Mouse (Mus musculus) cerebellum, postnatal 36 days (tissue): ENCODE results near the gene Snd1.
"Not testable (repeated sequence)": the region's sequence is repeated elsewhere in the genome, so short reads cannot be mapped to it uniquely, and the experiment has no call there.

Experiments used
- DNase-seq, 2 experiments: peaks; one replicate each; pipeline ENCODE4 v3.0.0; 2021 to 2022; ENCODE audit warnings: mixed read lengths in 2 of 2

The Snd1 gene

DNA sequence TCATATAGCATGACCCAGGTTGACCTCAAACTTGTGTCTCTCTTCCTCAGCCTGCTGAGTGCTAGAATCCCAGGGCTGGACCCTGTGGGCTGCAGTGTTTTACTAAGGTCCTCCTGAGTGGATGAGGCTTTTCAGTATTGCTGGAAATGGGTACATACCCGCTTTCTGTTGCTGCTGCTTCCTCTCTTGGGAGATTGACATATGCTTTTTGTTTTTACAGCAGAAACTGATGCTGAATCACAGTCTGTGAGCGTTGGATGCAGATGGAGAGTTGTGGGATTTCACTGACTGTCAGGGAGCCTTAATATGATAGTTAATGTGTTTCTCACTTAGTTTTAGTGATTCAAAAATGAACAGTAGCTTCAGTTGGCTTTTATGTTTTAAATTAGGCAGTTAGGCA is 11.5 kb downstream of the Snd1 start:
- DNase-seq: no peak

DNA sequence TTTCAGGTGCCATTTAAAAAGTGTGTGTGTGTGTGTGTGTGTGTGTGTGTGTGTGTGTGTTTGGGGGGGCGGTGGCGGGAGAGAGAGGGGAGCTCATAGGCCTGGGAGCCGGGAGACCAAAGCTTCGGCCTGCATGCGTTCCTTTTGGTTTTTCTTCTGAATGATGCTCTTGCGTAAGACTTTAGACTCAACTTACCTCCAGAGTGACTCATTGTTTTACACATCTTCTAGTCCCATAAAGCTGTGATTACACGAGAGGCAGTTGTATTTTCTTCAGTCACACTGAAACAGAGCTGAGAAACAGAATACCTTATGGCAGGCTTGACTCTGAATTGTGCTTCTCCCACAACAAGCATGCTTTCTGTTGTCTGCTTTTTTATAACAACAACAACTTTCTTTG is 12.0 kb downstream of the Snd1 start:
- no peak for DNase-seq

DNA sequence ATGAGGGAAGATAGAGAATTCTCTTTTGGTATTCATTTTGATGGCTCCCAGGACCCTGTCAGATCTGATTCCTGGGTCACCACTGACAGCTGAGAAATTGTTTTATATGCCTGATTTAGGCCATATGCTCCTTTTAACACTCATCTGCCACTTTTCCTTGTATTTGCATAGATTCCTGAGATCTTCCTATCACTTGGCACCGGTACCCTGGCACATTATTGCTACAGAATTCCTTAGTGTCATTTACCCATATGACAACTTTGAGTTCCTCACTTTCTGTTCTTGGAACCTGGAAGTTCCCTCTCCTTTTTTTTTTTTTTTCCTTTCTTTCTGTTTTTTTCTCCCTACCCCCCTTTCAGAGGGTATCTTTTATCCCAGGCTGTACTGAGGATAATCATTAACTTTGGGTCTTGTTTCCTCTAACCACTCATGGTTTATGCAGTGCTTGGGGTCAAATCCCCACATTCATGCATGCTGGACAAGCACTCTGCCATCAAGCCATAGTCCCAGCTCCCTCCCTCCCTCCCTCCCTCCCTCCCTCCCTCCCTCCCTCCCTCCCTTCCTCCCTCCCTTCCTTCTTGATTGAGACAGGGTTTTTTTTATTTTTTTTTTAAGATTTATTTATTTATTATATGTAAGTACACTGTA is 13.4 kb downstream of the Snd1 start:
- DNase-seq: no peak

DNA sequence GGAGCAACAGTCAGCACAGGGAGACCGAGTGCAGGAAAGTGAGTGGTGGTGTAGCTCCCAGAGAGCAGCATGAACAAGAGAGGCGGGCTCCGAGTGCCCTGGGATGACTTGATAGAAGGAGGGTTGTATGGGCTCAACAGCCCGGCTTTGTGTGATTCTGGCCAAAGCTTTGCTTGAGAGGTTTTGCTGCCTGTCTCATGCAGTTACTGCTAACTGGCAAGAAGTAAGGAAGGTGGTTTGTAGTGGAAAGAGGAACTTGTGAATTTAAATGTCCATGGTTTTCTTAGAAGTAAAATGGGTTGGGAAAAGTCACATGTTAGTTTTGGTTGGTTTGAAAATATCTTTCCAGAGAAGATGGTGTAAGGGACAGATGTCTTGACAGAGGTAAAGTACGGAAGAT is 15.7 kb downstream of the Snd1 start:
- no peak for DNase-seq

DNA sequence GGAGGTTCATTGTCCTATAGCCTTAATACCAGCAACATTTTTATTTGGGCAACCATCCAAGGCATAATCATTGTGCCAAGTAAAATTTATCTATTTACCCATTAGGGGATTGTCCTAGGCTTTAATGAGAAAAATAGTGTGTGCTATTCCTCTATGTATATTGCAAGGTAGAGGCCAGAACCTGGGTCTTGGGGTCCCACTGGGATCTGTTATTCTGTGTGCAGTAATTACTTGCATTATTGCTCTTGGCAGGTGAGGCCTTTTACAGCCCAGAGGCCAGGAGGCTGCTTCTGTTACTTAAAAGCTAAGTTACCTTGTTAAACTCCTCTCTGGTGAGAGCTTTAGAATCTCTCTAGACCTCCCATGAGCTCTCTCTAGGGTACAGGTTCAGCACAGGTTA is 16.3 kb downstream of the Snd1 start:
- DNase-seq: no peak

DNA sequence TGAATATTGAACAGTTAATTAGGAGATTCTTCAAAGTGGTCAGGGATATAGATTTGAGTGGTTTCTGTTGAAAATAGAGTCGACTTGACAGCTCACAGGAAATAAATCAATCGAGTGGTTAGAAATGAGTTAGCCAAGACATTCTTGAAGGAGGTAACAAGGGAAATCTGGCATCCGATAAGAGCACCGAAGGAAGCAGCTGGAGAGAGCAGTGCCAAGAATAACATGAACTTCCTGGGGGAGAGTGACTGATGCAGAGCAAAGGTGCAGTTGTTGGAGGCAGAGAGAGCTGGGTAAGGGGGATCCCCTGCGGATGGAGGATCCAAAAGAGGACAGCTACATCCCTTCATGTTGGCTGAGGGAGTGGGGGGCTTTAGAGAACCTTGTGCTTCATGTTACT is 22.9 kb downstream of the Snd1 start:
- DNase-seq: no peak

DNA sequence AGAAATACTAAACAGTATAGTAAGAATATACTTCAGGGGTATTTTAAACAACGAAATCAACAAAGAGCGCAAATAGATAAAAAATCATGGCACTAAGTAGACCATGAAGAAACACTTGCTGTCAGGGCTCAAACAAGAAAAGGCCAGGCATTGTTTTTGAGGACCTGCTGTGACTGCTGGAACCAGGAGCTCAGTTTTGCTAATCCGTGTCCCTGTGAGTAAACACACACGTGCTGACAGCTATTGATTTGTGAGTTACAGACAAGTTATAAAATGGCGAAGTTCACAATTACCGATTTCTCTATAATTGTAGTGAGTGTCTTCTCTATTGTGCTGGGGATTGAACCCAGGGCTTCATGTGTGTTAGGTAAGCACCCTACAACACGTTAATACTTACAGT is 27.6 kb downstream of the Snd1 start:
- DNase-seq: no peak

DNA sequence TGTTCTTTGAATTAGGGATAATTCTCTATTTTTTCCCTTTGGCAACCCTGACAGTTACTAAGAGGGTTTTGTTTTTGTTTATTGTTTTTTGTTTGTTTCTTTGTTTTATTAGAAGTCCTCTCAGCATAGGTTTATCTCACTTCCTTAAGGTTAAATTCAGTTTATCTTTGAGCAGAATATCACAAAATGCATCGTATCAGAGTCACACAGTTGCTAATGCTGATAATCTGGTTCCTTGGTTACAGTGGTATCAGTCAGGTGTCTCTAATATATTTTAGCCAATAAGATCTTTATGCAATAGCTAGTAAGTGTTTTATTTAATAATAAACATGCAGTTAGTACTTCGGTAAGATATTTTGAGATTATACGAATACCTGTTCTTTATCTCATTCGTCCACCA is 28.2 kb downstream of the Snd1 start:
- no peak for DNase-seq

GRCm38 (mm10) chr6:28504611-28505010 is 29.7 kb downstream of the Snd1 start:
- no peak for DNase-seq

DNA sequence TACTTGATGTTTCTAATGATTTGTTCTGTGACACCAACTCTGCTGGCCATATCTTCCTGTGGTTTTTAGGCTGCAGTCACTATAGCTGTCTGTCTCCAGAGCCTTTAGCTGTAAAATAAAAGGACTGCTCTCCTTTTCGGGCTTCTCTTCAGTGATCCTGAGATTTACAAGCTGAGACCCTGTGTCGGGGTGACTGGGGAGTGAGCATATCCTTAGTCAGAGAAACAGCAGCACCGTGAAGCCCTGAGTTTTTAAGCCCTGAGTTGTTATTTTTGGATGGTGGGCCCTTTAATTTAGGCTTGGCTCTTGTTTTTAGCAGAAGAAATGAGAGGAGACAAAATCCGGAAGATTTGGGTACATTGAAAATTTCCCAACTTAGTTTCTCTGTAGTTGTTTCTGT is 32.8 kb downstream of the Snd1 start:
- no peak for DNase-seq

GRCm38 (mm10) chr6:28514195-28514594 is 39.3 kb downstream of the Snd1 start:
- DNase-seq: no peak

GRCm38 (mm10) chr6:28514830-28515350 is 40.0 kb downstream of the Snd1 start:
- no peak for DNase-seq

DNA sequence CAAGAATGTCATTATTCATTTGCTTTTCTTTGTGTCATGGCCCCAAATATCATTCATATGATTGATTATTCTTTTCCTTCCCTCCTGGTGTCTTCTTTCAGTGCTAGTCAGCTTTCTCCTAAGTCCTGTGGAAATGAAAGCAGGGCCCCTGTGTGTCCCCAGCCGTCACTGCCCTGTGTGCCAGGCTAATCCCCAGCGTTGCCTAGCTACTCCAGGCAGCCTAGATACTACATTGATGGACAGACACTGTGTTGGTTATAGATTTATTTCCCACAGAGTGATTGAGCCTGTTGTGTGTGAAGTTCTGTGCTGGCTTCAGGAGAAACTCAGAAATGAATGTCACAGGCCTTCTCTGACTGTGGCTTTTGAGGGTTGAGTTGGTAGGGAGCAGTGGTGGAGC is 41.7 kb downstream of the Snd1 start:
- DNase-seq: no peak

- DNase-seq: no peak
These were observed 42.1 kb downstream of the Snd1 start for GRCm38 (mm10) chr6:28517050-28517449.

DNA sequence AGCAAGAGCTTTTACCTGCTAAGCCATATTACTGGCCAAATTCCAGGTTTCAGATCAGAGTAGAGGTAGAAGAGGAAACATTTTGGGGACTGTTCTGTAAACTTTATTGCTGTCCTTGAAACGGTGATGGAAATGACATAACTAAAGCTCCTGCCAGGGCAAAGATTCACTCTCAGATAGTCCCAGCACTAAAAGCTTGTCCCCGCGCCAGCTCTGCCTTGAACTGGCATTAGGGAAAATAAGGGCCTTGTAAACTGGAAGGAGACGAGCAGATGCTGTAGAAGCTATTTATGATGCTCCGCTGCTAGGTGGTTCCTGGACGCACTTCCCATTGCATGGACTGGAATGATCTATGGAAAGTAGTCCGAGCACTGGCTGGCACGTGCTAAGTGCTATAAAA is 44.5 kb downstream of the Snd1 start:
- no peak for DNase-seq

DNA sequence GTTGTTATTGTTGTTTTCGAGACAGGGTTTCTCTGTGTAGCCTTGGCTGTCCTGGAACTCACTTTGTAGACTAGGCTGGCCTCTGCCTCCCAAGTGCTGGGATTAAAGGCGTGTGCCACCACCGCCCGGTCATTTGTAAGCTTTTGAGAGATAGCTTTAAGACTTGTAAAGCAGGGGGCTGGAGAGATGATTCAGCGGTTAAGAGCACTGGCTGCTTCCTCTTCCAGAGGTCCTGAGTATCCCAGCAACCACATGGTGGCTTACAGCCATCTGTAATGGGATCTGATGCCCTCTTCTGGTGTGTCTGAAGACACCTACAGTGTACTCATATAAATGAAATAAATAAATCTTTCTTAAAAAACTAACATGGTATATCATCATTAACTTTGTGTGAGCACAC is 45.8 kb downstream of the Snd1 start:
- not testable (repeated sequence) for DNase-seq

DNA sequence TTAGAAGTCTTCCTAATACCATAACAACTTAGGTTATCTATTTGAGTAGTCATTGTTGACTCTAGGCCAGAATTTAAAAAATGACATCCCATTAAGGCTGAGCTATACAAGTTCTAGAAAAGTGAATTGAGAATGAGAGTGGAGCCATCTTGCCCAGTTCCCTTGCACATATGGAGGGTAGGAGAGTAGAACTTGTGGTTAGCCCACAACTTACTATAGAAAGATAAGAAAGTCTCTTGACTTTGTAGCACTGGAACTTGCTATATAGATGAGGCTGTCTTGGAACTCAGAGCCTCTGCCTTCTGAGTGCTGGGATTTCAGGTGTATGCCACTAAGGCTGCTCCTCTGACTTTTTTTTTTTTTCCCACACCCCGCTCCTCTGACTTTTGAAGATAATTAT is 46.5 kb downstream of the Snd1 start:
- no peak for DNase-seq

GRCm38 (mm10) chr6:28525589-28525988 is 50.6 kb downstream of the Snd1 start:
- no peak for DNase-seq

GRCm38 (mm10) chr6:28527459-28527858 is 52.5 kb downstream of the Snd1 start:
- no peak for DNase-seq

GRCm38 (mm10) chr6:28528208-28528607 is 53.3 kb downstream of the Snd1 start:
- peak; percentile 39 to 49 for DNase-seq

DNA sequence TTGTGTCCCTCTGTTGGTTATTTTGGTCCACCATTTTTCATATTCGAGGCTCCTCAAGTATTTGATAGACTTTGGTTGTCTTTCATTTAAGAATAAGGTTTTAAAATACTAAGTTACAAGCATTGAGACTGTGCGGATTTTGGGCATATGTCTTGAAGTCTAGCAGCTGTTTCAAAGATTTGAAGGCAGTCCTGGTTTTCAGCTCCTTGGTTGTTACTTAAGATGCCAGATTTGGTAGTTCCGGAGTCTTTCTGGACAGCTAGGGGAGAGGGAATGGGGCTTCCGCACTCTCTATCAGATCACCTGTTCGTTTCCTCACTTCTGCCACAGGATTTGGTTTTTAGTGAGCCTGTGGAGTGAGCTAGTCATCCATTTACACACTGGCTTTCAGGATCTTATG is 61.5 kb downstream of the Snd1 start:
- DNase-seq: no peak

DNA sequence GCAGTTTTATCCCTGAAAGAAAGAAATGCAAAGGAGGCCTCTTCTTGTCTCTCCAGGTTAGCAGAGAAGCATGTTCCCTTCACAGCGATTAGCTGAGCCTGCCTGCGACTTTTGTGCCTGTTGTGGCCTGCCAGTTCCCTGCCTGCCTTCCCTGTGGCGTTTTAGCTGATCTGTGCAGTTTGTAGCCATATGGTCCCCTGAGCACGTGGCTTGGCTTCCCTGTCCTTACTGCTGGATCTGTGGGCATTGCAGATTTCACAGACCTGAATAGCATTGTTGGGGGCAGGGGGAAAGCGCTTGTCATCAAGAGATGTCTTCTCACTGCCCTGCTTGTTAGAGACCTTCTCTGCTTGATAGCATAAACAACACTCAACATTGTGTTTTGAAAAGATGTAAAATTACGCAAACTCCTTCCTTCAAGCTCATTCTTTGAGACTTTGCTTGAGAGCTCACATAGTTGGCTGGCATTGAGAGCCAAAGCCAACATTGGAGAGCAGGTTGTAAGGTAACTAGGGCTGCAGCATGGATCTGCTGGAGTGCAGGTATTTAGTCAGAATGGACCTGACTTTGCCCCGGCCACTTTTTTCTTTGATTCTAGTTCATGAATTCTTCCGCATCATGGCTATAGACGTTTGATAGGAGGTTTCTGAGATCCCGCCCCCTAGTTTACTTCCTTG is 63.0 kb downstream of the Snd1 start:
- peak; percentile 95 to 97 for DNase-seq

DNA sequence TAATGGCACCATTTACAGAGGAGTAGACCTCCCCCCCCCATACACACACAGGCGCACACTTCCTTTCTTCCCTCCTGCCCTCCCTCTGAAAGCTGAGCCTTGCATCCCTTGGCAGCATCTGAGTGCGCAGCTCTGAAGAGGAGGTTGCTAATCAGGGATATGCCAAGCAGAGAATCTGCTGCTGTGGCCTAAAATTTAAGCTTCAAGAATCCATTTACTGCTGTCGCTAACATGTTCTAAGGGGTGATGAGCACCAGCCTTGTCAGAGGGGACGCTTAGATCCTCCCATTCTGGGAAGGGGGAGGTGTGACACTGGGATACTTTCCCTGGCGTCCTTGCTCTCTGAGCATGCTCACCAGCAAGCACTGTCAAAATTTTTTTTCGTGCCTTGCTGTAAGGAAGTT is 67.4 kb downstream of the Snd1 start:
- no peak for DNase-seq

- DNase-seq: no peak
These were observed 72.0 kb downstream of the Snd1 start for GRCm38 (mm10) chr6:28546943-28547342.

DNA sequence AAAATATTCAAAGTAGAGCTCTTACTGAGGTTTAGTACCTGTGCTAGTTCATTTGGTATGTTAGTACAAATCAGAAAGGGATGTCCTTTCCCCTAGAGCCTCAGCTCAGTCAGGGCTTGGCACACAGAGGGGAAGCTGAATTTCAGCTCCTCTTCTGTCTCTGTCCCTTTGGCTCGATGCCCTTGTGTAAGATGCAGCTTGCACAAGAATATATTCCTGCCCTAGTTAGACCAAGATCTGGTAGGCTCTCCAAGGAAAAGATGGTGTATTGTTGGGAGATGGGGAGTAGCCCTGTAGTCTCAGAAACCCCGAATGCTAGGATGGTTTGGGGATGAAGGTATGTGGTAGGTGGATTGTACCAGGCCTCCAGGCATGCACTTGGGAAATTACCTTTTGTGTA is 74.4 kb downstream of the Snd1 start:
- DNase-seq: peak; percentile 41 to 53
